Mouse (Mus musculus) gastrocnemius, adult 8-10 months (tissue): ENCODE results near the gene Etnk1. TPM values are rescaled to one million over a fixed set of nuclear protein-coding genes. Genes with fewer than 3 reads are reported as not detected.
"Not testable (repeated sequence)": the region's sequence is repeated elsewhere in the genome, so short reads cannot be mapped to it uniquely, and the experiment has no call there.

ENCODE experiments used
- DNase-seq, 2 experiments: peaks; one replicate each; pipeline ENCODE4 v3.0.0; 2022; ENCODE audit warnings: low spot score in 2 of 2
- total RNA-seq, 4 experiments: library from RNA; stranded (reverse); gene quantifications; 2 replicates each; pipeline ENCODE4 v1.2.4; 2022

Etnk1 gene
- total RNA-seq, 4 experiments from 2014 or later: 14.4 to 17.9 (median 16.1) TPM

DNA sequence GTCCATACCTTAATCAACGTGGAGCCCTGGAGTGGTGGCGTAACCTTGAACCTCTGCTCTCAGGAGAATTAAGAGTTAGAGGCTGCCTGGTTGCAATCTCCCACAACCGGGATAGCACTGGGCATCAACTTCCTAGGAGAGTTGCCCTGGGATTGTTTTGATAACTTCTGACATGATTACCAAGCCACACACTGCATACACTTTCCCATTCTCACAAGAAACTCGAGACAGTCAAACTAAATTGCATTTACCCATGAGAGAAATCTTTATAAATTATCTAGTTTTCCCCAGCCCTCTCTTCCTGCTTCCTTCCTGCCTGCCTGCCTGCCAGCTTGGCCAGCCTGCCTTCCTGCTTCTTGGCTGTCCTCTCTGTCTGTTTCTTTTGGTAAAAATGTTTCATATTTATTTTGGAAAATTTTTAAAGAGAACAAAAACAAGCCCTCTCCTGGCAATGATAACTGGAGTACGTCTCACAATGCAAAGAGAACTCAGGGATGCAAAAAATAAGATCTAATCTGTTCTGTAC, 17.2 kb upstream of the Etnk1 start:
- no peak for DNase-seq

- not testable (repeated sequence) for DNase-seq
Observed at GRCm38 (mm10) chr6:143151081-143151995, 15.7 kb upstream of the Etnk1 start.

GRCm38 (mm10) chr6:143152321-143152827, 14.6 kb upstream of the Etnk1 start:
- no peak for DNase-seq

- no peak for DNase-seq
Observed at GRCm38 (mm10) chr6:143153160-143153559, 13.9 kb upstream of the Etnk1 start.

DNA sequence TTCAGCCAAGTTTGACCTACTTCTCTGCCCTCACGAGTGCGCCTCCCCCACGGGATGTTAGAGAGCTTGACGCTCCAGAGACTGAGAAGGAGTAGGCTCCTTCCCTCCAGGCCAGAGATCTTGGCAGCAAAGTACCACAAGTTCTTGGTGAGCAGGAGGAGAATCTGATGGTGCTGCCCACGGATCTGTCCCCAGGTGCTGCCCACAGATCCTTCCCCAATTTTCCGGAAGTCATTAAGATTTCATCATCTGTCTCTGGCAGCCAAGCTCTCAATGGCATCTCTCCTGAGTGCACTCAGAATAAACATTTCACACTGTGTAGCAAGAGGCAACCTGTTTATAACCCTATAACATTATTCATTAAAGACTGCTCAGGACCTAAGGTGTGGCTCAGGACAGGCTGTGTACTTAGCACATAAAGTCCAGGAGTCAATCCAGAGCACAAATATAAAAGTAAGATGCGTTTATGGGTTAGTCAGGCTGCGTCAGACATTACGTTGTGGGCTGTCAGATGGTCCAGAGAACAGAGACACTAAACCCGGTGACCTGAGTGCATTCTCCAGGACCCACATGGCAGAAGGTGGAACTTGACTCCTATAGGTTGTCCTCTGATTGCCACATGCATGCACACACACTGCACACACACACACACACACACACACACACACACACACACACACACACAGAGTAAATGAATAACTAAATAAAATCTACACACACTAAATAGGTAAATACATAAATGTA, 13.1 kb upstream of the Etnk1 start:
- DNase-seq: no peak

DNA sequence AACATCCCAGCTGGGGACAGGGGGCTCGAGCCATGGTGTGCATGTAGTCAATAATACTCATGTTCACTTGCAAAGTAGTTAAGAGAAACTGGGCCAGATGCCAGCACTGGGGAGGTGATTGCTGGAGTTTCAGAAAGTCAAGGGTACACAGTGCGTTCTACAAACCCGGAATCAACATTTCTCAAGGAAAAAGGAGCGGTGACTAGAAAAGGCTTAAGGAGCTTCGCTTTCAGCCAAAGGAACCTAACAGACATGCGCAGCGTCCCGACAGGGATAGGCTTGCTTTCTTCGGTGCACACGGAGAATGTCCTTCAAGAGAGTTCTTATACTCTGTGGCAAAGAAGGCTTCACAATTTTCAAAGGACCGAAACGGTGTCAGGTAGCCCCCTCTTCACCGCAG, 12.1 kb upstream of the Etnk1 start:
- no peak for DNase-seq

DNA sequence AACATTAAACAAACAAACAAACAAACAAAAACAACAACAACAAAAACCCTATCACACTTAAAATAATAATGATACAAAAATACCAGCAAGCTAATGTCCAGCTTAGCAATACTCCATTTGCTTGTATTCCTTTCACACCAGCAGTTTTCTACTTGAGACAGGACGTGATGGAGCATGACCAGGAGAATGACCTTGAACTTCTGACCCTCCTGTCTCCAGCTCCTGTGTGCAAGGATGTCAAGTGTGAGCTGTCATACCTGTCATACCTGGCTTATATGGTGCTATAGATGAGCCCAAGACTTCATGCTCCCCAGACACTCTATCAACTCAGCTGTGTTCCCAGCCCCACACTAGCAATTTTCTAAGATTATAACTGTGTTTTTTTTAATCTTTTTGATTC, 11.0 kb upstream of the Etnk1 start:
- DNase-seq: no peak

GRCm38 (mm10) chr6:143156684-143157083, 10.3 kb upstream of the Etnk1 start:
- DNase-seq: no peak

GRCm38 (mm10) chr6:143157401-143157800, 9.6 kb upstream of the Etnk1 start:
- no peak for DNase-seq

- no peak for DNase-seq
Observed at GRCm38 (mm10) chr6:143160572-143161231, 6.3 kb upstream of the Etnk1 start.

DNA sequence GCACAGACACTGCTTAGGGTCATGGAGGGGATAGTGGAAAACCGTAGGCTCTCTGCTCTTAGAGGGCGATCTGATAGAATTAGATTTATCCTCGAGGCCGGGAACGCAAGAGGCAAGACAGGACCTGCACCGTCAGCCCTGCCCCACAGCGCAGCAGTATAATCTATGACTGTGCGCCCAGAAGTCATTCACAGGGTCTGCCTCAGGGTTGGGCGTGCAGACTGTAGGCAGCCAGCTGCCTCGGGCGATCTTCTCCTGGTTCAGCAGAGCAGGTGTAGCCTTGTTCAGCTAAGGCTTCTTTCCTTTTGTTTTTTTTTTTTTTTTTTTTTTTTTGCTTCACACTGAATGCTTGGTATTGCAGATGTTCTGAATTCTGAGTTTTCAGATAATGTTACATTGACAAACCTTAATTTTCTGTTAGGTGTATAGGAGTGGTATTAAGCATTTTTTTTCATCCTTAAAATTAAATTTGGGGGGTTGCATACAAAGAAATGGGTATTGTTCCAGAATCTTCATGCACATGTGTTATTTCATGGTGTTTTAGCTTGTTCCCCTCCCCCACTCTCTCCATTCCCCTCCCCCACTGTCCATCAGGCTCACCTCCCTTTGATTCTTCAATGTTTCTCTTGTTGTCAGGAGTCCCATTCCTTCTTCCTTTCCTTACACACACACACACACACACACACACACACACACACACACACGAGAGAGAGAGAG, 4.7 kb upstream of the Etnk1 start:
- DNase-seq: no peak

- no peak for DNase-seq
Observed at GRCm38 (mm10) chr6:143163956-143164905, 2.8 kb upstream of the Etnk1 start.

GRCm38 (mm10) chr6:143164906-143165255, 2.1 kb upstream of the Etnk1 start:
- DNase-seq: no peak

DNA sequence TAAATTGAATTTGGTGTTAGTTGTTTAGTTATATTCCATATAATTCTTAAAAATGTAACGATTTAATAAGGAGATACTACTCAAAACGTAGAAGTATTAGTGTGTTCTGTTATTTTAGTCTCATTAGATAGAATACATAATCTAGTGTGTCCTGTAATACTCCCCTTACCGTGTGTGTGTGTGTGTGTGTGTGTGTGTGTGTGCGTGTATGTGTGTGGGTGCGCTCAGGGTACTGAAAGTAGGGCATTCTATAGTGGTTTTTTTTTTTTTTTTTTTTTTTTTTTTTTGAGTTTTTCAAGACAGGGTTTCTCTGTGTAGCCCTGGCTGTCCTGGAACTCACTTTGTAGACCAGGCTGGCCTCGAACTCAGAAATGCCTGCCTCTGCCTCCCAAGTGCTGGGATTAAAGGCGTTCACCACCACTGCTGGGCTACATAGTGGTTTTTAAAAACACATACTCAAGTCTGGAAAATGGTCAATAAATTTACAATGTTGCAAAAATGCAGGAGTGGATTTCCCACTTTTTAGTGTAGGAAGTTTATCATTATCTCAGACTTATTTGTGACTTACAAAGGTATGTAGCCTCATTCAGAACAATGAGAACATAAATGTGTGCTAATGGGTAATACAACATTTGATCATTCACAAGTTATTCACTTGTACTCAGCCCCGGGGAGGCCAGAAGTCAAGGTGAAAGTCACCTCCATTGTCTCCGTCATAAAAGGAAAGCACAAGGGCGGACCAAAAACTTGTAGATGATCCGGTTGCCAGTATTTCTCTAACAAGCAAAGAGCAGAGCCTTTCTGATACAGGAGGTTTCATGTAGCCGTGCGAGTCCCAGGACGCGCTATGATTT, 1.4 kb upstream of the Etnk1 start:
- DNase-seq: no peak

DNA sequence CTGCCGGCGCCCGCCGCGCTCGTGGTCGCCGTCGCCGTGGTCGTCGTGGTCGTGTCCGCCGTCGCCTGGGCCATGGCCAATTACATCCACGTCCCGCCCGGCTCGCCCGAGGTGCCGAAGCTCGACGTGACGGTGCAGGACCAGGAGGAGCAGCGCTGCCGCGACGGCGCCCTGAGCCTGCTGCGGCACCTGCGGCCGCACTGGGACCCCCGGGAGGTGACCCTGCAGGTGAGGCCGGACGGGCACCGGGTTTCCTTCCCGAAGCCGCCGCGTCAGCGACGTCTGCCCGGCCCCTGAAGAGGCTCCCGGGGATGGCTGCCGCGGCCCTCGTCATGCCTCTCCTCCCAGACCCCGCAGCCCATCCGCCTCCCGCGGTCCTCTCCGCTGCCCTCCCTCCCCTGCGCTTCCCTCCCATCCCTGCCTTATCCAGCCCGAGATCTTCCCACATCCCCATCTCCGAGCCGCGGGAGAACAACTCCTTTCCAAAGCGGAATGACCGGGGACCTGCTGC, 443 bp downstream of the Etnk1 start:
- no peak for DNase-seq

DNA sequence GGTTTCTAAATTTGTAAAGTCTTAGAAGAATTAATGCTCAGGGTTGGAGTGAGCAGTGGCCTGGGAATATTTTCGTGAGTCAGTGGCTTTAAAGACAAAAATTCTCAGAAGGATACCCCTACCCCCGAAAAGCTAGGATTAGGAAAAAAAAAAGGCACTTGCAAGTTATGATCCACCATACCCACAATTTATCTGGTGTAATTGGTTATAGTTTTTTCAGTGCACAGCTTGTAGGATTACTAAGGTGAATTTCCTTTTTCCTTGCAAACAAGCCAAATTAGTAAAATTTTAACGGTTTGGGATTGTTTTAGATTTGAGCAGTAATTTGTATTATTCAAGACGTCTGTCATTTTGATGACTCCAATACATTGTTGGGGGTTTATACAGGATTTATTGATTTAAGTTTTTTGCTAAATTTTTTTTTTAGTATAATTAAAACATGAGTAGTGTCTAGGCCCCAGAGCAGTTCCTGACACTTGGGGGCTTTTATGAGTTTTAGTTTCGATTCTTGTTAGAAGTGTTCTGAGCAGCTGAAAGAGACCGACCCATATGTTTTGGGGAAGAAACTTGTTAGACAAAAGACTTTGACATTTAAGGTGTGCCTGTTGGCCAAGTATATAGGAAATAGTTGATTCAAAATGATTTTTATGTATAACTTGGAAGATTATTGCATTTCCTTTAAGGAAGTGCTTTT, 1.1 kb downstream of the Etnk1 start:
- DNase-seq: no peak

- no peak for DNase-seq
Observed at GRCm38 (mm10) chr6:143169385-143169784, 2.4 kb downstream of the Etnk1 start.
